Mouse (Mus musculus) monocyte, adult 2 months (primary cell): Measurements from ENCODE around the gene Plppr1.
"Not testable (repeated sequence)": the region's sequence is repeated elsewhere in the genome, so short reads cannot be mapped to it uniquely, and the experiment has no call there.

Source experiments
- DNase-seq, 2 experiments: peaks; one replicate each; pipeline ENCODE4 v3.0.0; 2022; ENCODE audit warnings: low spot score in 2 of 2, low read depth in 1 of 2

Plppr1 gene

GRCm38 (mm10) chr4:49232206-49233031, 173.3 kb downstream of the Plppr1 start:
- no peak for DNase-seq

GRCm38 (mm10) chr4:49233032-49233406, 173.9 kb downstream of the Plppr1 start:
- DNase-seq = no peak

GRCm38 (mm10) chr4:49238111-49238510, 179.0 kb downstream of the Plppr1 start:
- no peak for DNase-seq

- DNase-seq = no peak
Observed at GRCm38 (mm10) chr4:49239451-49239850, 180.4 kb downstream of the Plppr1 start.

- no peak for DNase-seq
Observed at GRCm38 (mm10) chr4:49244791-49245190, 185.7 kb downstream of the Plppr1 start.

GRCm38 (mm10) chr4:49245274-49245673, 186.2 kb downstream of the Plppr1 start:
- no peak for DNase-seq

- DNase-seq = no peak
Observed at GRCm38 (mm10) chr4:49251262-49251661, 192.2 kb downstream of the Plppr1 start.

GRCm38 (mm10) chr4:49252169-49252568, 193.1 kb downstream of the Plppr1 start:
- no peak for DNase-seq

GRCm38 (mm10) chr4:49278515-49278914, 219.4 kb downstream of the Plppr1 start:
- DNase-seq = no peak

- no peak for DNase-seq
Observed at GRCm38 (mm10) chr4:49284692-49285291, 225.7 kb downstream of the Plppr1 start.

- no peak for DNase-seq
Observed at GRCm38 (mm10) chr4:49285340-49286196, 226.5 kb downstream of the Plppr1 start.

GRCm38 (mm10) chr4:49286197-49286492, 227.1 kb downstream of the Plppr1 start:
- no peak for DNase-seq

GRCm38 (mm10) chr4:49296434-49296833, 237.4 kb downstream of the Plppr1 start:
- DNase-seq = no peak

- no peak for DNase-seq
Observed at GRCm38 (mm10) chr4:49299576-49299975, 240.5 kb downstream of the Plppr1 start.

- no peak for DNase-seq
Observed at GRCm38 (mm10) chr4:49321903-49322635, 263.0 kb downstream of the Plppr1 start.

GRCm38 (mm10) chr4:49337949-49338348, 278.9 kb downstream of the Plppr1 start:
- DNase-seq = not testable (repeated sequence)

- DNase-seq = not testable (repeated sequence)
Observed at GRCm38 (mm10) chr4:49340091-49340490, 281.0 kb downstream of the Plppr1 start.

- DNase-seq = not testable (repeated sequence)
Observed at GRCm38 (mm10) chr4:49348001-49348400, 288.9 kb downstream of the Plppr1 start.

GRCm38 (mm10) chr4:49348677-49349076, 289.6 kb downstream of the Plppr1 start:
- no peak for DNase-seq

GRCm38 (mm10) chr4:49350470-49350869, 291.4 kb downstream of the Plppr1 start:
- DNase-seq = no peak

GRCm38 (mm10) chr4:49357097-49357496, 298.0 kb downstream of the Plppr1 start:
- DNase-seq = no peak
